Mouse (Mus musculus): ENCODE measurements around the gene Iba57. TPM values are rescaled to one million over a fixed set of nuclear protein-coding genes. Genes with fewer than 3 reads are reported as not detected.
A peak's percentile ranks its signal among the peaks of the same experiment; 100 is the strongest.

Iba57 gene
- total and polyA plus RNA-seq, 2 experiments from 2014 or later = 11.1 to 13.8 TPM

DNA sequence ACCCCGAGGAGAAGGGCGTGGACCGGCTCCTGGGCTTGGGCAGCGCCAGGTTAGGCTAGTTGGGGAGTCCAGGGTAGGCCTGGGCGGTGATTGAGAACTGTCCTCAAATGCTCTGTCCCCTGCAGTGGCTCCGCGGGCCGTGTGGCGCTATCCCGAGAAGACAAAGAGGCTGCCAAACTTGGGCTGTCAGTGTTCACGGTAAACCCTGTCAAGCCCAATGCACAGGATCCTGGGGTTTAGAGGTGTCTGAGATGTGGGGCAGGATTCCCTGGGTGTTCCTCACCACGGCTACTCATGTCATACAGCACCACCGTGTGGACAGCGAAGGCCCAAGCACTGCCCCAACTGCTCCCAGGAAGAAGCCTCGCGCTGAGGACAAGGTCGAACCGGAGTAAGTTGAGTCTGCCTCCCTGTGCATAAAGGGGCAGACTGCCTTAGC is 45.5 kb upstream of the Iba57 start:
- Histone ChIP-seq H3K27me3 (ENCODE audit: insufficient read depth, low read length) (no peaks in the 10 kb centered on the region), H3K9me3 (ENCODE audit: low read length) (no peaks in the 10 kb centered on the region), H3K27ac (ENCODE audit: low read depth, low read length) (peak overlapping the region; percentile 79), H3K9ac (peak overlapping the region; percentile 92), H3K4me3 (ENCODE audit: low read depth, low read length) (peak overlapping the region; percentile 98), H3K36me3 (ENCODE audit: insufficient read depth) (peaks cover 43% of the 10 kb centered on the region), H3K4me2 (ENCODE audit: low read depth) (peak overlapping the region; percentile 79), H3K4me1 (ENCODE audit: insufficient read depth) (no peaks in the 10 kb centered on the region; the same call in 1 of the 2 replicates)
- ATAC-seq (peak; percentile 49), DNase-seq (peak; percentile 72)
- TF ChIP-seq CTCF (IDR thresholded peaks at IDR 0.05; ENCODE audit: low read depth) = peak; percentile 74
- WGBS = 12% methylated on average over 18 of the region's 18 CpGs

DNA sequence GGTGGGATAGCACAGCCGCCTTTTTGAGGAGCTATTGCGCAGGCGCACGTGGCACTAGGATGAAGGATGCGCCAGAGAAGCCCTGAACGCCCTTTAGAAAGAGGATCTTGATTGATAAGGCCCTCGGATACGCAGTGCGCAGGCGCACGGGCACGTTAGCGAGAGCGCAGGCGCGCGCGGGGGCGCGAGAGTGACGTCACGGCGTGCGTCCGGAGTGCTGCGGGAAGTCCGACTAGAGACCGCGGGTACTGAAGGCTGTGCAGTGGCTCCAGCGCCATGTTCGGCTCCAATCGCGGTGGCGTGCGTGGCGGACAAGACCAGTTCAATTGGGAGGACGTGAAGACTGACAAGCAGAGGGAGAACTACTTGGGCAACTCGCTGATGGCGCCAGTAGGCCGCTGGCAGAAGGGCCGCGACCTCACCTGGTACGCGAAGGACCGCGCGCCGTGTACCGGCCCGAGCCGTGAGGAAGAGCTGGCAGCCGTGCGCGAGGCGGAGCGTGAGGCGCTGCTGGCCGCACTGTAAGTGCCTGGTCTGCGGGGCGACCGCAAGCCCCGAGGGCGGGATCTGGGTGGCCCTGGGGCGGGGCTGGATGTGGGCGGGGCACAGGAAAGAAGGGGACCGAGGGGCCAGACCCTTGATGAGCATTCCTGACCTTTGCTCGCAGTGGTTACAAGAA is 44.8 kb upstream of the Iba57 start, which contains the start of gene 2310033P09Rik:
Gene 2310033P09Rik (plus strand): TSS at position 169 of the 679 bp plus-strand sequence.
- 0 out of 2 replicates have a peak, but pooled peaks have one; percentile 2 for TF ChIP-seq CTCF (IDR thresholded peaks at IDR 0.05; ENCODE audit: low read depth)
- Histone ChIP-seq H3K9ac (peak within 1 kb of the TSS; percentile 92), H3K4me2 (ENCODE audit: low read depth) (peak within 1 kb of the TSS; percentile 79), H3K27ac (ENCODE audit: low read depth, low read length) (peak within 1 kb of the TSS; percentile 79), H3K36me3 (ENCODE audit: insufficient read depth) (peaks cover 45% of the 10 kb centered on the region), H3K9me3 (ENCODE audit: low read length) (no peaks in the 10 kb centered on the region), H3K4me3 (ENCODE audit: low read depth, low read length) (peak within 1 kb of the TSS; percentile 98), H3K4me1 (ENCODE audit: insufficient read depth) (no peaks in the 10 kb centered on the region; the same call in 1 of the 2 replicates), H3K27me3 (ENCODE audit: insufficient read depth, low read length) (no peaks in the 10 kb centered on the region)
- 3% methylated on average over 65 of the region's 67 CpGs for WGBS
- peak; percentile 92 for ATAC-seq
- peak; percentile 99 for DNase-seq

DNA sequence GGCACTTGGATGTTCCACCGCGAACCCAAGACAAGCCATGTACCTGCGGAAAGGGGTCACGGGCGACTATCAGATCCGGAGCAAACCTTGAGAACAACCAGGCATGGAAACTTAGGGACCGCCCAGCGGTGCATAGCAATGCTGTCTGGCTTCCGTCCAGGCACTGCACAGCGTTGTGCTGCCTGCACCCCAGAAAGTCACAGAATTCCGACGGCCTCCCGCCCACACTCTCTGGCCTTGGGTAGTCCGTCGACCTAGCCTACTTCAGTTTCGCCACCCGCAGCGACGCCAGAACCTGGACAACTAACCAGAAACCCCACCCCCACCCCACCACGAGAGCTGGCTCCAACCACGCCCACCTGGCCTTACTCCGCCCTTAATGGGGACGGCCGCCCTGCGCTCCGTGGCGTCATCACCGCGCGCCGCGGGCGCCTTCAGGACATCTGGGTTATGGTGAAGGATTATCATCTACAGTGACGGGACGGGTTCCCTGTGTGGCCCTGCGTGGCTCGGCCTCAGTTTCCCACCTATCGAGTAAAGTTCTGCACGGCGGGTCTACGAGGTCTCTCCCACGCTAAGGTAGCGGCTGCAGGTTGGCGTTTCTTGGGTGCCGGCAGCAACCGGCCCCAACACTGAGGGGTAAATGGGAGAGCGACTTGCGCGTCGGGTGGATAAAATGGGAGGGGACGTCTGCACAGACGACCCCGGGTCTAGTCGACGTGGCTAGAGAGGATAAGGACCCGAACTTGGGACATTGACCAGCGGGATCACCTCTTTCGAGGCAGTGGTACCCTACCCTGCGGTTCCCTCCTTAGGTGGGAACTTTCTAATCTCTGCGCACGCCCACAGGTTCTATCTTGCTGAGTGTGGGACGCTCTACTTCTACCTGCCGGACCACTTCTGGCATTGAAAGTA is 38.8 kb upstream of the Iba57 start, which contains the start of gene Mrpl55:
Gene Mrpl55 (plus strand): TSS at position 406 of the 915 bp plus-strand sequence.
- WGBS = 1% methylated on average over 63 of the region's 63 CpGs
- Histone ChIP-seq H3K36me3 (ENCODE audit: insufficient read depth) (peaks cover 18% of the 10 kb centered on the region), H3K27ac (ENCODE audit: low read depth, low read length) (peak within 1 kb of the TSS; percentile 60; the same call in 1 of the 2 replicates), H3K4me3 (ENCODE audit: low read depth, low read length) (peak within 1 kb of the TSS; percentile 84), H3K4me1 (ENCODE audit: insufficient read depth) (peaks cover 9% of the 10 kb centered on the region; the same call in 1 of the 2 replicates), H3K4me2 (ENCODE audit: low read depth) (peak within 1 kb of the TSS; percentile 95), H3K9ac (peak within 1 kb of the TSS; percentile 76), H3K9me3 (ENCODE audit: low read length) (no peaks in the 10 kb centered on the region), H3K27me3 (ENCODE audit: insufficient read depth, low read length) (no peaks in the 10 kb centered on the region)
- TF ChIP-seq CTCF (IDR thresholded peaks at IDR 0.05; ENCODE audit: low read depth) = no peak
- peak; percentile 96 for ATAC-seq
- DNase-seq = peak; percentile 96

DNA sequence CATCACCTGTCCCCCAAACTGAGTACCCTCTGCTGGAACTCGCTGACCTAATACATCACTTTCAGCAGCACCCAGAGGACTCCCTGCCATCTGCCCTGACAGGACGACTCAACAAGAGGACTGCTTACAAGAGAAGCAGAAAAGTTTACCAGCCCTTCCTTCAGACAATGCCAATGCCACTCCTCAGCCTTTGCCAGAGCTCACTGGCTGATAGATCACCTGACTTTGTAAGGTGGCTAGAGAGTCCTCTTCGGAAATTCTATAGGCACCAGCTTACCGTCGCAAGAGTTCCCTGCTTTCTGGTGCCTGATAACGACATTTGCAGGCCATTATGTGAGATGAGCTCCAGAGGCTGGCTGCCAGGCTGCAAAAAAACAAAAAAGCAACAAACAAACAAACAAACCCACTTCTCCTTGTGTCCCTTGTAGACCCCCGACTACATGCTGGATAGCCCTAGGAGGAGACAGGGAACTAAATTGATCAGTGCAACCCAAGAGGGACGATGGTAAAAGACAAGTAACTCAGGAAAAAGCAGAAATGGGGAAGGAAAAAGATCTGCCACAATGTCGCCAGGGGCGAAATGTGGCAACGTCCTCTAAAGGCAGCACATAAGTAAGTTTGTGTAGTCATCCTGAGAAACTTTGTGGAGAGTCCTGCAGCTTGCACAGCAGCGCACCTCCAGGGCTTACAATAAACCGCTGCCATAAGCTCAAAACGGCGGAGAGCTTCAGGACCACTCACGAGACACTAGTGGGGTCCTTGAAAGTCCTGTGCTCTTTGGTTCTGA is 37.9 kb upstream of the Iba57 start:
- TF ChIP-seq CTCF (IDR thresholded peaks at IDR 0.05; ENCODE audit: low read depth) = no peak
- H3K4me3 ChIP-seq (ENCODE audit: low read depth, low read length) = peak overlapping the region; percentile 84
- H3K27ac ChIP-seq (ENCODE audit: low read depth, low read length) = no peak overlapping the region
- no peaks in the 10 kb centered on the region for H3K9me3 ChIP-seq (ENCODE audit: low read length)
- H3K36me3 ChIP-seq (ENCODE audit: insufficient read depth) = peaks cover 16% of the 10 kb centered on the region
- DNase-seq (no peak), ATAC-seq (peak; percentile 18)
- peaks cover 9% of the 10 kb centered on the region; the same call in 1 of the 2 replicates for H3K4me1 ChIP-seq (ENCODE audit: insufficient read depth)
- 33% methylated on average over 16 of the region's 16 CpGs for WGBS
- no peaks in the 10 kb centered on the region for H3K27me3 ChIP-seq (ENCODE audit: insufficient read depth, low read length)
- peak overlapping the region; percentile 95 for H3K4me2 ChIP-seq (ENCODE audit: low read depth)
- peak overlapping the region; percentile 76; the same call in 1 of the 2 replicates for H3K9ac ChIP-seq

DNA sequence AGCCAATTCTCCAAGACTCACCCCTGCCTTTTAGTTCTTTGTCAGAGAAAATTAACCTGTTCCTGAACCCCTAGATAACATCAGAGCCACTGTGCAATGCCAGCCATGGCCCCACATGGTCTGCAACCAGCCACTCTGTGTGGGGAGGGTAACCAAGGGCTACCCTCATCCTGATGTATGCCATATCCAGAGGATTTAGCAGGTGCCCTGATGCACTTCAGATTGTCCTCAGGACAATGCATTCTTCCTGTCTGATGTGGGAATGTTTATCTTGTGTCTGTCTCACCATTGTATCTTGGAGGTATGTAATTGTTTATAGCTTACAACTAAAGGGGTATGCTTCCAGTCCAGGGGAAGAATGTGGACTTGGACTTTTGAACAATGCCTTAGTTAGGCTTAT is 32.7 kb upstream of the Iba57 start:
- no peak for TF ChIP-seq CTCF (IDR thresholded peaks at IDR 0.05; ENCODE audit: low read depth)
- DNase-seq (no peak), ATAC-seq (no peak)
- H3K4me3 ChIP-seq (ENCODE audit: low read depth, low read length) = no peak overlapping the region
- H3K27me3 ChIP-seq (ENCODE audit: insufficient read depth, low read length) = no peaks in the 10 kb centered on the region
- H3K4me2 ChIP-seq (ENCODE audit: low read depth) = no peak overlapping the region
- H3K4me1 ChIP-seq (ENCODE audit: insufficient read depth) = peaks cover 2% of the 10 kb centered on the region; the same call in 1 of the 2 replicates
- H3K9ac ChIP-seq = no peak overlapping the region
- H3K36me3 ChIP-seq (ENCODE audit: insufficient read depth) = no peaks in the 10 kb centered on the region
- no peak overlapping the region for H3K27ac ChIP-seq (ENCODE audit: low read depth, low read length)
- no peaks in the 10 kb centered on the region for H3K9me3 ChIP-seq (ENCODE audit: low read length)

DNA sequence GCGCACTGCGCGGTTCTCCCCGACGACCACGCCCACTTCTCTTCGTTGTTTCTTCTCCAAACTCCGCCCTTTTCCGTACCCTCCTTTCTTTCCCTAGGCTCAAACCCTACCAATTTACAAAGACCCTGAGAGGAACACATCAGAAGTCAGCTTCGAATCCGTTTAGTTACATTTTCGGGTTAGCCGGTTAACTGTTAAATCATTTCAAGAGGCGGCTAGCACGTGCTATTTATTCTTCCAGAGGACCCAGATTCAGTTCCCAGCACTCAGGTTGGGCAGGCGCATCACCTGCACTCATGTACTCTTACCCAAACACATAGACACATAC is 28.5 kb upstream of the Iba57 start, which contains the start of gene Guk1:
Gene Guk1 (minus strand): TSS at position 154 of the 328 bp plus-strand sequence.
- WGBS = 5% methylated on average over 16 of the region's 16 CpGs
- H3K27me3 ChIP-seq (ENCODE audit: insufficient read depth, low read length) = no peaks in the 10 kb centered on the region
- no peak for DNase-seq
- H3K36me3 ChIP-seq (ENCODE audit: insufficient read depth) = 0 out of 2 replicates have a peak, but pooled peaks cover 2% of the 10 kb centered on the region
- ATAC-seq = 0 out of 2 replicates have a peak, but pooled peaks have one; percentile 4
- H3K9me3 ChIP-seq (ENCODE audit: low read length) = no peaks in the 10 kb centered on the region
- H3K4me3 ChIP-seq (ENCODE audit: low read depth, low read length) = peak within 1 kb of the TSS; percentile 62
- TF ChIP-seq CTCF (IDR thresholded peaks at IDR 0.05; ENCODE audit: low read depth) = no peak
- peak within 1 kb of the TSS; percentile 80 for H3K9ac ChIP-seq
- no peaks in the 10 kb centered on the region; the same call in 1 of the 2 replicates for H3K4me1 ChIP-seq (ENCODE audit: insufficient read depth)
- H3K27ac ChIP-seq (ENCODE audit: low read depth, low read length) = peak within 1 kb of the TSS; percentile 87
- H3K4me2 ChIP-seq (ENCODE audit: low read depth) = peak within 1 kb of the TSS; percentile 51

All from forebrain, postnatal 0 days (tissue).